Mouse (Mus musculus) cerebellum, postnatal 36 days (tissue): ENCODE results near the gene Polr2l.
"Not testable (repeated sequence)": the region's sequence is repeated elsewhere in the genome, so short reads cannot be mapped to it uniquely, and the experiment has no call there.

ENCODE experiments used
- DNase-seq, 2 experiments: peaks; one replicate each; pipeline ENCODE4 v3.0.0; 2021 to 2022; ENCODE audit warnings: mixed read lengths in 2 of 2

Polr2l gene

DNA sequence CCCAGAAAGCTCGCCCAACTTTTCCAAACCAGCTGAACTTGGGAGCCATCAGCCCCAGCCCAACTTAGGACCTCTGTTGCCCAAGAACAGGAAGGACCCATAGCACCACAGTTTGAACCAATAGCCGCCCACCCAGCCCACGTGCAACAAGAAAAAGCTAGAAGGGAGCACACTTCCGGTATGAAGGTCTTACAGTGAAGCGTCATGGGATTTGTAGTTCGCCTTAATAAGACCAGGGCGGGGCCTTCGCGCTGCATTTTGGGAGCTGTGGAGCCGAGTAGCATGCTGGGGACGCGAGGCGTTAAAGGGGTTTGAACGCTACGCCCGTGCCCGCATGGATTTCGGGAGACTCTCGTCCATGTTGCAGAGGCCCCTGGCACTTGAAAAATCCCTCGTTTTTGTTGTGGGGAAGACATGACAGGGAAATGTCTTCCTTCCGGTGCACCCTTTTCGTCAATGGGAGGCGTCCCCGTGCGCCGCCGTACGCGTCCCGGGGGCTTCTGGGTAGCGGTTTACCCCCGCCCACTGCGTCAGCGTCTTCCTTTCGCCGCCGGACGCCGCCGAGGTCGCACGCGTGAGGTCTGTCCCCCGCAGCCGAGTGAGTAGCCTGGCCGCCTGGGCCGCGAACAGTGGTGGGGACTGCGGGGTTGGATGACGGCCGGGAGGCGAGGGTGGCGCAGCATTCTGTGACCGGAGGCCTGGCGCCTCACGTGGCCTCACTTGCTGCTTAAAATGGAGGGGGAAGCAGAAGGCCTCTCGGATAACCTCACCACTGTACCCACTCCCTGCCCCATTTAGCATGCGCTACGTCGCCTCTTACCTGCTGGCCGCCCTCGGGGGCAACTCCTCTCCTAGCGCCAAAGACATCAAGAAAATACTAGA is 27.6 kb downstream of the Polr2l start, which contains the start of gene Rplp2:
Gene Rplp2 (plus strand): TSS at position 261 of the 882 bp plus-strand sequence.
- peak; percentile 94 for DNase-seq

DNA sequence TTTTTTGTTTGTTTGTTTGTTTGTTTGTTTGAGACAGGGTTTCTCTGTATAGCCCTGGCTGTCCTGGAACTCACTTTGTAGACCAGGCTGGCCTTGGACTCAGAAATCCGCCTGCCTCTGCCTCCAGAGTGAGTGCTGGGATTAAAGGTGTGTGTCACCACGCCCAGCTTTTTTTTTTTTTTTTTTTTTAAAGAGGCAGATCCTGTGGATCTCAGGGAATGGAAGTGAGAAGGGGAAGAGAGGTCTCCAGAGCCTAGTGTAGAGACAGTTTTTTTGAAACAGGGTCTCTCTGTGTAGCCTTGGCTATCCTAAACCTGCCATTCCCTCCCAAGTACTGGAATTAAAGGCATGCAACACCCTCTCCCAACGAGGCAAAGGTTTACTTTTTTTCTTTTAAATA is 28.6 kb downstream of the Polr2l start:
- DNase-seq, result not testable (repeated sequence)

DNA sequence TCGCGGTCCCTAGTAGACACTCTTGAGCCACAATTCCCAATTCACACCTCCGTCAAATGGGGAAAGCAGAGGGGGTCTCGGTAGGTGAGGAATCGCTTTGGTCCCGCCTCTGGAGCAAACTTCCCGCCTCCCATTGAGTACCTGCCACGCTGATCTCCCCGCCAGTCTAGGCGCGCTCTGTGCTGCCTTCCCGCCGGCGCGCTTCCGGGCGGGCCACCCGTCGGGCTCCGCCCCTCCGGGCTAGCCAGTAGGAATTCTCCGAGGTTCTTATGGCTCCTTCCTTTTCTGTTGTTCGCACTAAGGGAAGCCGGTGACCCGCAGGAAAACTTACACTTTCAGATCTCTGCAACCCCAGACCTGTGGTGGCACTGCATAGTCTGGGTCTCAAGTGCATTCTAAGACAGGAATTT is 31.1 kb downstream of the Polr2l start, which contains the start of gene Pidd1:
Gene Pidd1 (minus strand): TSS at position 198 of the 410 bp plus-strand sequence.
- DNase-seq, result no peak

DNA sequence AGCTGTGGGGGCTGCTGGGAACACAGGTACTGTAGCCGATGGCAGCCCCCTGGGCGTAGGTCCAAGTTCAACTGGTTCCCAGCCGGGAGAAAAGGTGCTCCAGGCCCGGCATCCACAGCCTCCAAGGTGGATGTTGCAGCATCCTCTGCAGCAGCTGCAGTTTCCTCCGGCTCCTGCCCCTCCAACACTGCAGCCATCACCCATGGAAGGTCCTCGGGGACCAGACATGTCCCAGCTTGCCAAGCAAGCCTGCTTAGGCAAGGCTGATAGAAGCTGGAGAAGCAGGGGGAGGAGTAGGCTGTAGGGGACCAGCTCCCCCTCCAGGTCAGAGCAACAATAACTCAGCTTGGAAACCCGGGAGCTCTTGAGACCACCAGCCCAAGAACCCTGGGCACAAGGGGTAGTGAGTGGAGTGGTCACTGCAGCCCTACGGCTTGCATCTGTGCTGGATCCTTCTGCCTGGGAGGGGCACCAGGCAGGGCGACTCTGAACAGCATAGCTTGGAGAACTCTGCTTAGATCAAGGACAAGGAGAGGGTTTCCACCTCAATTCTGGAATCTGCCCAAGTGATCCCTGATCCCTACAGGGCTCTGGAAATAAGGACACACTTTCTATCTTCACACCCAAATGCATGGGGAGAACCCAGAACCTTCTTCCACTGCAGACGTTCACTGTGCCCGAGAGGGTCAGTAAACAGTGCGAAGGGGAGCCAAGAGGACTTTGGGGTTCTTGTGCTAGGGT is 31.7 kb downstream of the Polr2l start:
- DNase-seq, result no peak

DNA sequence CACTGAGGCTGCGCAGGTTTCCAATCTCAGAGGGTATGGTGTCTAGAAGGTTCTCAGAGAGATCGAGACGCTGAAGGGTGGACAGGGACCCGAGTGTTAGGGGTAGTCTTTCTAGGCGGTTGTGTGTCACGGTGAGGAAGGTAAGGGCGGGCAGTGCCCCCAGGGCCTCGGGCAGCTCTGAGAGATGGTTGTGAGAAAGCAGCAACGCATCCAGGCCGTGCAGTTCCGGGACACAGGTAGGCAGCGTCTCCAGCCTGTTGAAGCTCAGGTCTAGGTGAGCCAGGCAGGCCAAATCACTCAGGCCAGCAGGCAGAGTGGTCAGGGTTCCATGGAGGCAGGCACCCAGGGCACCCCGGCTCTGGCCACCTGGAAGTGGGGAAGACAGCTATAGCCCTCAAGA is 32.7 kb downstream of the Polr2l start:
- DNase-seq, result no peak

DNA sequence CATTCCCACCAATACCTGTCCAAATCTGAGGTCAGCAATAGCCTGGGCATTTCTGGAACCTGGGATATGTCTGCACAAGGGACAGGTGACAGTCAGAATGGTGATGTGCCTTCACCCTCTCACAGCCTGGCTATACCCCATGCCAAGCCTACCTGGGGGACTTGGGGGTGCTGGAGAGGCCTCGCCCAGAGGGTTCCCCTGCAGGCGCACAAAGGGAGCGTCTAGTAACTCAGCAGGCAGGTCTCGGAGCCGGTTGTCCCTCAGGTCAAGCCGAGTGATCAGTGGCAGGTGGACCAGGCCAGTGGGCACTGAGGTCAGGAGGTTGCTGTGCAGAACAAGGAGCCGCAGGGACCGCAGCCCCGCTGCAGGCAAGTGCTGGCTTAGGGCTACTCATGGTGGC is 33.5 kb downstream of the Polr2l start:
- DNase-seq, result no peak

DNA sequence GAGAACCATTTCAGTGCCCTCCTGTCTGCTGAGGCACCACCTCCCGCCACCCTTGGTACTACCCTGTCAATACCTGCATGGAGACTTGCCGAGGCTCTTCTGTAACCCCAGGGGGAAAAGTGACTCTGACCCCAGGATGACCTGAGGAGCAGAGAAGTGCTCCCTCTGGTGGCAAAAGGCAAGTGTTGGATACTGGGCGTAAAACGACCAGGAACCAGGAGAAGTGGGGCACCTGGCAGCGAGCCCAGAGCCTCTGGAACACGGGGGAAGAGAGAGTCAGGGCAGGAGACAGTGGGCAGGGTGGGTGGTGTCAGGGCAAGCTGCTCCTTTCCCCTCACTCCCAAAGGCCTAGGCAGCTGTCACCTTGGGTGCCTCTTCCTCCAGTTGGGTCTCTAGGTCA is 34.3 kb downstream of the Polr2l start:
- DNase-seq, result peak; percentile 67 to 73

DNA sequence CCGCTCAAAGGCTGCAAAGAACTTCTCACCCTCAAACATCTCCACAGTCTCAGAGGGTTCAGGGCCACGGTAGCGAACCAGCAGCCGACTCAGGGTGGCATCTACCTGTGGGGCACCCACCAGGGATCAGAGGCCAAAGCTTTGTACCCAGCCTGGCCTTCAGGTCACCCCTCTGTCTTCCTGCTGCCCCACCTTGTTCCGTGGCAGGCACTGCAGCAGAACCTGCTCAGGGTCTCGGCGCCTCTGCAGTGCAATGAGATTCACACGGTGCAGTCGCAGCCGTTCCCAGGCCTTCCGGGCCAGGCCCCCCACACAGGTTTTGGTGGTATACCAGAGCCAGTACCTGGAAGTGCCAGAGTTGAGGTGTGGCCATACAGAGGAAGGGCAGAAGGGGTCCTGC is 35.1 kb downstream of the Polr2l start:
- no peak for DNase-seq

DNA sequence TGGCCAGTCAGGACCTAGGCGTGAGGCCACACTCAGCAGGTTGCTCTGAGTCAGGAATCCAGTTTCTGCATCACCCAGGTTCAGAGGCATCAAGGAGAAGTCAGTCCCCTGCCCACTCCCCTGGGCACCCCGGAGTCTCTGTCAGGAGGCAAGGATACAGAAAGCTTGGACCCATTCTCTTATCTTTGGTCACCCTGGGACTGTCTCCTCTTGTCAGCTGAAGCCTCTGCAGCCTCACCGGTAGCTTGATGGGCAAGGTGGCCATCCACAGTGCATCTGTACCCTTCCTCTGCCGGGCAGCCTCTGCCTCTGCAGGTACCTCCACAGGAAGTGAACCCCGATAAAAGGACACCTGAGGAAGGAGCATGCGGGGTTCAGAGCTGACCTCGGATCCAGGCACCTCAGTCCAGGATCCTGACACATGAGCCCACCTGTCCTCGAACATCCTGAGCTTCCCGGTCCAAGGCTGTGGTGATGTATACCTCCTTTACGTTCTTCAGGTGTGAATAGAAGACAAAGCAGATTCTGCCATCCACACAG is 35.7 kb downstream of the Polr2l start:
- DNase-seq, result peak in 1 of 2 experiments; percentile 18

DNA sequence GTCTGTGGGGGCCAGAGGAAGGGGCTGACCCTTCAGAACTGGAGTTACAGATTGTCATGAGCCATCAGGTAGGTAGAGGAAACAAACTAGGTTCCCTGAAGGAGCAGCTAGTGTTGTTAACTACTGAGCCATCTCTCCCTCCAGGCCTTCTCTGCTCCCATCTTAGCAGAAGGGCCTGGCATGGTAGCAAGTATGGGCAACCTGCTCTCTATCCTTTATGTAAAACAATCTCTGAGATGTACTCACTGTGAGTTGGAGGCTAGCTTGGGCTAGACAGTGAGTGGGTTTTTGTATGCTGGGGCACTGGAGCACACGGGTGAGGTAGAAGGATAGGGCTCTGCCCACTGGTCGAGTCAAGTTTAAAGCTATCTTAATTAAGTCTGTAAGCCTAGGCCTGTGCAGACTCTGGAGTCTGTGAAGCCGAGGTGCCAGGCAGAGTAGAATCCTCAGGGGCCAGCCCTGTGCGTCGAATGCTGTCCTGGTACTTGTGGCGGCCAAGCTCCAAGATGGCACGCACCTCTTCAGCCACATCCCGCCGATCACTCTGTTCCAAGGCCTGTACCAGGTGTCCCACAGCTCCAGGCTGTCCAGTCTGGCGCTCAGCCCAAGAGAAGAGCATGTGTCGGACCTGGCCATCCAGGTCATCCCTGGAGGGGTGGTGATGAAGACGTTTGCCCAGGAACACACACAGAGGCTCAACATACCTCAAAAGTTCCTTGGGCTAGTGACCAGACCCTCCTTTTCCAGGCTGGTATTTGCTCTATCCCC is 36.5 kb downstream of the Polr2l start:
- peak; percentile 83 to 86 for DNase-seq

DNA sequence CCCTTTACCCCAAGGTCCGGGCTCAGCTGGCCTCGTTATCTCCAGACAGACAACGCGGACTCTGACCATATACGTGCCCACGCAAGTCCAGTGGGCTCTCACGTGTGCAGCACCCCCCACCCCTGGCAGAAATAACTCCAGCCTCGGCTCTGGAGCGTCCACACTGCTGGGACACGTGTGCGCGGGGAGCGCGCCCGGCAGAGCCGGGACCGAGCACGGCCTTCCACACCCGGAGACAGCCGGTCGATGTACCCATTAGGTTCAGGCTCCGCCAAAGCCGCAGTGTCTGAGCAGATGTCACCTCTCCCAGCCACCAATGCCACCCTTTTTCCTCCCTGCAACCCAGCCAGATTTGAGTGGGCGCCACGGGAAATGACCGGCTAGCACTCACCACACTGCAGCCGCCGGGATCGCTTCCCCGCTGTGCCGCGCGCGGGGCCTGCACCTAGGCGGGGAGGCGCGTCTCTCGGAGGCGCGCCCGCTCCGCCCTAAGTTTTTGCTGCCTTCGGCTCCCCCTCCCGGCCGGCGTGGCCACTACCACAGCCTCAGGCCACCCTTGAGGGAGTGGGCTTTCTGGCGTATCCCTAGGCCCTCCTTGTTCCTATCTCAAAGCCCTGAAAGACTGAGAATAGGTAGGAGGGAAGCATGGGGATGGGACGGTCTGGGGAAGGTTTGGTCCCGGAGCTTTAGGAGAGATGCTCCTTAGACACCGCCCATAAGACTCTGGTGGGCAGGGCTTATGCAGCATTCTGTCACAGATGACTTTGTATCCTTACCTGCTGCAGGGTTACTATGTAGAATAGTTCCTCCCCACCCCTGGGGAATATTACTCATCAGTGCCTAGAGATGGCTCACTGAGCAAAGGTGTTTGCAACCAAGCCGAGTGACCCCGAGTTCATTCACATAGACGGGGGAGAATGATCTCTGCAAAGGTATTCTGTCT is 37.5 kb downstream of the Polr2l start, which contains the start of gene Slc25a22:
Gene Slc25a22 (minus strand): TSS at position 715 of the 943 bp plus-strand sequence.
- DNase-seq, result peak; percentile 86 to 88

DNA sequence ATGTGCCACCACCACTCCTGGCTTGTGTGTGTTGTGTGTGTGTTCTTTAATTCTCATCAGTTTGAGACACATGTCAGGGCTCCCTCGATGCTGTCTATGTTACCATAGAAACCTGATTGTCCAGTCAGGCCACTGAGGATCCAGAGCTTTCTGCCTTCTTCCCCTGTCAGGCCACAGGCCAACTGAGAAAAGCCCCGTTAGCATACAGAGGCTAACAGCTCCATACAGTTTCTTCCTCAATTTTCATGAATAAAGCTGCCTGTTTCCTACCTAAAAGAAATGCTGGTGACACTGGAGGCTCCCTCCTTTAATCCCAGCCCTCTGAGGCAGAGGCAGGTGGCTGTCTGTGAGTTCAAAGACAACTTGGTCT is 38.4 kb downstream of the Polr2l start:
- no peak for DNase-seq

DNA sequence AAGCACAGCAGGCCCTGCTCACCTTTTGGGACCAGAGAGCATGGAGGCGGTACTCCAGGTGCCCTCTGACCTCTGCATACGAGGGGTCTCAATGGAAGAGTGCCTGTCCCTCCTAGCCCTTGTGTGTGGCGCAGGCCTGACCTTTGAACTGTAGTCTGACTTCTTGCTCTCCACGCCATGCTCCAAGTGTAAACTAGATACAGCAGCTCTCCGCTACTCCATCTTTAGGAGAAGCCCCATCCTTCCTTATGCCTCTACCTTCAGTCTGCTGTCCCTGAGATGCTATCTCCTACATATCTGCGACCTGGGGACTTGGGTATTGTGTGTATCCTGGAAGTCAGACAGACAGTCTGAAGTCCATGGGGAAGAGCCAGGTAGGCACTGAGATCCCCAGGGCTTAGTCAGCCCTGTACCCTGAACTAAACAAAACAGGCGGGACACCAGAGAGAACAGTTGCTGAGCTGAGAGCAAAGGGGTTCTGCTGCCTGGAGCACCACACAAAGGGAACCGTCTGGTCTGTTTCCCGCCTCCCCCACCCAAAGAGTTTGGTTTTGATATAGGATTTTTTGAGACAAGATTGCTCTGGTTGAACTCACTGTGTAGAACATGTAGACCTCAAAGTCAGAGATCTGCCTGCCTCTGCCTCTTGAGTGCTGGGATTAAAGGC is 38.9 kb downstream of the Polr2l start:
- peak in 1 of 2 experiments; percentile 19 for DNase-seq

DNA sequence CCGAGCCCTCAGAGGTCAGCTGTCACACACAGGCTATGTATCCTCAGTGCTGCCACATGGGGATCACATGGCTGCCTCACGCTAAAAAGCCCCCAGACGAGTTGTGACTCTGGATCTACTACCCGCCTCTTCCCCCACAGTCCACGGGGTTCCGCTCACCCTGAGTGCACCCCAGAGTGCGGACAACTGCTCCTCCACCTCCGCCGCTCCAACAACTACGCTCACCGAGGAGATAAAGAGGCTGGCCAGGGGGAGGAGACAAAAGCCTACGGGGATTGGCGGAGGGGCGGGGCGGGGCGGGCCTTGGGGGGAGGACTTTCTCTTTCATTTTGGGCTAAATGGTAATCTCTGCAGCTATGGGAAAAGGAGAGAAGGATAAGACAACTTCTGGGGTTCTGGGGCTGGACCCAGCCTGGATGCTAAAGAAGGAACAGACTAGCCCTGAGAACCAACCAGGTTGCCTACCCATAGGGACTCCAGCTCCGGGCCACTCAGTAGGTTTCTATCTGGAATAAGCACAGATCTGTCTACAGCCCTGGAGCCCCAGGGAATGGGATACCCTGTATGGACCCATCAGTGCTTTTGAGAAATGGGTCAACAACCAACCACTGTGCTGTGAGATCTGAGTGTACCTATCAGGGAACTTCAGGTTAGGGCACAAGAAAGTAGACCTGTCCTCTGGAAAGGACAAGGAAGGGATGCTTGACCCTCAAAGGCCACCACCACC is 39.6 kb downstream of the Polr2l start:
- peak; percentile 74 to 78 for DNase-seq

DNA sequence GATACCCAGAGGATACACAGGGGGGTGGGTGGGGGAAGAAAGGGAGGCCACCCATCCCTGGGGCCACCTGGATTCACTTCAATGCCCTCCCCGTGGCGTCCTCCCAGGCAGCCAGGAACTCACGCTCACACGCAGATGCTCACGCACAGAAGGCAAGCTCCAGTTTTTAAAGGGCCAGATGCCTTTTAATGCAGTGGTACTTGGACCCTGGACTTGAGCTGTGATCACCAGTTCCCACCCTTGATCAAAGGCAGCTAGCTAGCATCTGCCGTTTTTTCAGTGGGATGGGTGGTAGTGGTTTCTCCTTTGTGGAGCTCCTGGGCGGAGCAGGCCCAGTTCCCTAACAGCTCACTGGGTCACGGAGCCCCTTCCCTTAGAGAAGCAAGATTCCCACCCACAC is 40.5 kb downstream of the Polr2l start:
- DNase-seq, result peak; percentile 83 to 84

DNA sequence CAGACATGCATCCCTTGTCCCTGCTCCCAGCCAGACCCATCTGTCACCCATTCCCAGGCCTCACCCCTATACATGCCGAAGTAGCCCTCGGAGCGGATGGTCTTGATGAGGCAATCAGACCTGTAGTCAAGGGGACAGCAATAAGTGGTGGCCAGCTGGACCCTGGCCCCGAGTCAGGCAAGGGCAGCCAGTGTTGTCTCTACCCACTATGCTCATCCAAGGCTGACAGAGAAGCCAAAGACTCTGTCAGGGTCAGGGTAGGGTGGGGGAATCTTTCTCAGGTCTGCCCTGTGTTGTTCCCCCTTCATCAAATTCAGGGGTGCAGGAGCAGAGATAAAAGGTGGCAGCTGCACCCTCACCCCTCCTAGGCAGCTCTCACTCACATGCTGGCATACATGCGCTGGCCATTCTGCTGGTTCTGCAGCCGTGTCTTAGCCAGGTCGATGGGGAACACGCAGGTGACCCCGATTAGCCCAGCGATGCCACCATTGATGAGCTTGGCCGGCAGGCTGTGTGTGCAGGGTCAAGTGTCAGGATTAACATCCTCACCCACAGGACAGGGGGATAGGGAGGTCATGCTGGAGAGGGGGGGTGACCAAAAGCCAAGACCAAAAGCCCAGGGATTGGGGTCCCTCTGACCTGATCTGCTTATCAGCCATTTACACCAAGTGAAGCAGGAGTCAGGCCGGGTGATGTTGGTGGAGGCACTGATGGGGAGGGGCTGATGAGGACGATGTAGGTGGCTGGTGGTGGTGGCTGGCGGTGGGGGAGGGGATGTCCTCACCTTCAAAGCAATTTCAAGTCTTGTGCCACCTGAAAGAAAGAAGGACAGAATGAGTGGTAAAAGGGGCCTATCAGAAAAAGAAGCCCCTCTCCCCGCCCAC is 41.2 kb downstream of the Polr2l start:
- peak; percentile 49 to 54 for DNase-seq

DNA sequence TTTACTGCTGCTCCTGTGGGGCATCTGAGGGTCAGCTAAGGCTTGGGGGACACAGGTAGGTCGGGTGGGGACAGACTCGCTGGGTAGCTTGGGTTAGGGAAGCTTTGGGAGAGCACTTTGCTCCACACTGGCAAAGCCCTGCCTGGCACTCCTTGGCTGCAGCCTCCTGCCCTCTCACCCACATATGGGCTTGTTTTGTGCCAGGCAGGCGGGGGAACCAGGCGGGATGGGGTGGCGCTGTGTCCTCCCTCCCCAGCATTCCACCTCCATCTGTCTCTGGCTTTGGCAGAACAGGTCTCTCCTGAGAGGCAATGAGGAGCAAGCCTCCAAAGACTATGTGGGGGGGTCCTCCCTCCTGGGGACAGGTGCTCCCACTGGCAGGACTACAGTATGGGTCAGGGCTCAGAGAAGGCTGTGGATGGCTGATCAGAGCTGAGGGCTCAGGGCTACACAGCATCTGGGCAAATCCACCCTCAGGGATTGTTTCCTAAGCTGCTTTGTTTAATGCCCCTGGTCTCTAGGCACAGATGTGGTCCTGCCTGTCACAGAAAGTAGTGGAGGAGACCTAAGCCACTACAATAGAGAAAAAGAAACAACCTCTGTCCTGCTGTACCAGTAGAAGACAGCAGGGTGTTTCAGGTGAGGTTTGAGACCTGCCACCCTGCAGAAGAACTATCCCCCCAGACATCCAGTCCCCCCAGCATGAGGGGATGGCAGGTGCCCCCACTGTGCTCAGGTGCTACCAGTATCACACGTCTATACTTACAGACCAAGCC is 42.0 kb downstream of the Polr2l start:
- peak; percentile 90 to 94 for DNase-seq

DNA sequence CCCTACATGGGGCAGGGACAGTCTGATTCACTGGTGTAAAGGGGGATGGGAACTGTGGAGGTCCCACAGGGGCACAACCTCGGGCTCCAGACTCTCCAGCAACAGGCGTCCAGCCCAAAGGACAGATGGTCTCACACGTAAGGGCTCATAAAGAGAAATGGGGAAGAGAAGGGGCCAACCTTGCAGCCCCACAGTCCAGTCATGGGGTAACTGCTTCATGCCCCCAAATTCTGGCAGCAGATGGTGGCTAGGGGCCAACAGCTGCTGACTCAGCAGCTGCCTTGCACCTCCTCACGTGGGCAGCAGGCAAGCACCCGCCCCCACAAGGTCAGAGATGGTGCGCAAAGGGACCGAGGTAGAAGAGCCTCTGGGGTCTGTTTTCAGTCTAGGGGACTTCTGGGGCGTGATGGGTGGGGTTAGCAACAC is 42.7 kb downstream of the Polr2l start:
- peak; percentile 54 for DNase-seq
